Comparison of ENCODE assay signal across 9 mouse cellular contexts in genomic region chr13:71958651-71959050, GRCm38 (mm10). TPM values are rescaled to one million over a fixed set of nuclear protein-coding genes. Genes with fewer than 3 reads are reported as not detected.
DNase-seq lines count a peak whose midpoint lies in the region; ATAC-seq and TF ChIP-seq lines count a peak whose summit lies in the region.
"Had no signal": no experiment of that assay in that cellular context is flagged by ENCODE, and none has a peak within 500 bp of the region (broad histone marks: within the 10 kb centered on the region; RNA-seq: fewer than 3 reads in every experiment).

No protein-coding gene starts in this region.

- H3K4me2 ChIP-seq in lung, embryonic 14.5 days, result peak overlapping the region; percentile 62
- H3K4me2 ChIP-seq in limb, embryonic 13.5 days (replicated peaks), result peak overlapping the region; percentile 83
- peak overlapping the region; percentile 50 for H3K4me2 ChIP-seq in neural tube, embryonic 15.5 days

- ATAC-seq in lung, embryonic 14.5 days (ENCODE audit: insufficient read depth), result no peak
- no peak for ATAC-seq in limb, embryonic 13.5 days (ENCODE audit: low FRiP score, low read depth)
- no peak for ATAC-seq in neural tube, embryonic 15.5 days (ENCODE audit: low FRiP score)
- no peak for ATAC-seq in monocyte, adult 5-6 weeks (replicated peaks; ENCODE audit: insufficient number of reproducible peaks, low FRiP score, low TSS enrichment, poor library complexity, severe bottlenecking)

- H3K27ac ChIP-seq in lung, embryonic 14.5 days (ENCODE audit: low read depth), result no peak overlapping the region
- peak overlapping the region; percentile 15; the same call in 1 of the 2 replicates for H3K27ac ChIP-seq in limb, embryonic 13.5 days
- H3K27ac ChIP-seq in neural tube, embryonic 15.5 days (replicated peaks), result no peak overlapping the region

- no peaks in the 10 kb centered on the region for H3K9me3 ChIP-seq in lung, embryonic 14.5 days (ENCODE audit: low read depth, low read length)
- H3K9me3 ChIP-seq in limb, embryonic 13.5 days, result no peaks in the 10 kb centered on the region
- H3K9me3 ChIP-seq in neural tube, embryonic 15.5 days (replicated peaks), result no peaks in the 10 kb centered on the region

- WGBS in lung, embryonic 14.5 days, result 5% methylated on average over 16 of the region's 16 CpGs
- 4% methylated on average over 16 of the region's 16 CpGs for WGBS in limb, embryonic 13.5 days
- 8% methylated on average over 16 of the region's 16 CpGs for WGBS in neural tube, embryonic 15.5 days

- H3K27me3 ChIP-seq in lung, embryonic 14.5 days (ENCODE audit: insufficient read depth, low read length), result peaks cover 85% of the 10 kb centered on the region
- peaks cover 91% of the 10 kb centered on the region for H3K27me3 ChIP-seq in limb, embryonic 13.5 days
- peaks cover 78% of the 10 kb centered on the region for H3K27me3 ChIP-seq in neural tube, embryonic 15.5 days (replicated peaks)

- peak overlapping the region; percentile 59 for H3K4me3 ChIP-seq in lung, embryonic 14.5 days (ENCODE audit: low read depth, low read length)
- H3K4me3 ChIP-seq in limb, embryonic 13.5 days, result peak overlapping the region; percentile 66
- H3K4me3 ChIP-seq in neural tube, embryonic 15.5 days (replicated peaks), result peak overlapping the region; percentile 23; the same call in 1 of the 2 replicates

- no peaks in the 10 kb centered on the region for H3K4me1 ChIP-seq in lung, embryonic 14.5 days (ENCODE audit: insufficient read depth)
- H3K4me1 ChIP-seq in limb, embryonic 13.5 days, result peaks cover 31% of the 10 kb centered on the region
- peaks cover 32% of the 10 kb centered on the region for H3K4me1 ChIP-seq in neural tube, embryonic 15.5 days

- TF ChIP-seq CTCF in lung, embryonic 14.5 days (IDR thresholded peaks at IDR 0.05; ENCODE audit: low read depth), result no peak

- peaks cover 15% of the 10 kb centered on the region; the same call in 1 of the 2 replicates for H3K36me3 ChIP-seq in lung, embryonic 14.5 days (ENCODE audit: insufficient read depth)
- peaks cover 3% of the 10 kb centered on the region; the same call in 1 of the 2 replicates for H3K36me3 ChIP-seq in limb, embryonic 13.5 days
- no peaks in the 10 kb centered on the region for H3K36me3 ChIP-seq in neural tube, embryonic 15.5 days

- peak overlapping the region; percentile 87 for H3K9ac ChIP-seq in lung, embryonic 14.5 days
- peak overlapping the region; percentile 67 for H3K9ac ChIP-seq in limb, embryonic 13.5 days
- no peak overlapping the region for H3K9ac ChIP-seq in neural tube, embryonic 15.5 days (replicated peaks)

- peak; percentile 21 to 26 for DNase-seq in cerebellum, postnatal 14 days
- no peak for DNase-seq in cerebellum, adult 11-12 months
- DNase-seq in lung, embryonic 14.5 days, result peak; percentile 46
- DNase-seq in lung, adult 18-20 months, result no peak
- DNase-seq in spleen, postnatal 14 days (ENCODE audit: low spot score in 2 of 2), result no peak
- DNase-seq: adrenal gland, postnatal 10 days had no signal

RNA-seq across cellular contexts. Expression of gene Irx1, which starts 4.9 kb away (rescaled TPM):
- 8.7 and 10.0 TPM in 2 replicates for polyA plus RNA-seq in lung, embryonic 14.5 days (2014; fragmentation: Nextera tagmentation; extraction: Ambion mirVana)
- polyA plus RNA-seq in limb, embryonic 13.5 days (2015; fragmentation: Nextera tagmentation; extraction: Ambion mirVana), result 6.5 and 9.4 TPM in 2 replicates
- polyA plus RNA-seq in neural tube, embryonic 15.5 days (2015; fragmentation: Nextera tagmentation; extraction: Ambion mirVana), result 1.4 and 3.2 TPM in 2 replicates
- total RNA-seq in monocyte, adult 5-6 weeks (2017), result not detected in 3 replicates

Comparison
In these comparisons a context has a peak if more than half of its experiments do, and no peak if none do; other contexts are left out.
1. DNase-seq: peak in cerebellum, postnatal 14 days (2 of 2) and lung, embryonic 14.5 days (single experiment); none in cerebellum, adult 11-12 months (single experiment), lung, adult 18-20 months (0 of 2) and spleen, postnatal 14 days (0 of 2).
2. Peak in every context shown above with its lines, with median percentiles within 50 percentile points of each other: H3K4me2 ChIP-seq and H3K4me3 ChIP-seq.